Mouse (Mus musculus): ENCODE measurements around the gene Nckipsd. TPM values are rescaled to one million over a fixed set of nuclear protein-coding genes. Genes with fewer than 3 reads are reported as not detected.

Gene Nckipsd
- total RNA-seq, 2 experiments from 2014 or later = 4.4 TPM

- no peak for DNase-seq (ENCODE audit: low spot score)
Observed at GRCm38 (mm10) chr9:108845390-108845789, 37.2 kb downstream of the Nckipsd start.

GRCm38 (mm10) chr9:108847374-108847773, 39.2 kb downstream of the Nckipsd start:
- no peak for DNase-seq (ENCODE audit: low spot score)

GRCm38 (mm10) chr9:108848419-108848818, 40.3 kb downstream of the Nckipsd start:
- DNase-seq (ENCODE audit: low spot score) = no peak

- peak; percentile 83 for DNase-seq (ENCODE audit: low spot score)
Observed at GRCm38 (mm10) chr9:108852976-108853375, 44.8 kb downstream of the Nckipsd start, which contains the start of gene Slc26a6. Gene Slc26a6, plus strand, starts transcription at chr9:108853283.

GRCm38 (mm10) chr9:108853635-108854240, 45.6 kb downstream of the Nckipsd start:
- DNase-seq (ENCODE audit: low spot score) = peak; percentile 96

GRCm38 (mm10) chr9:108854241-108854696, 46.1 kb downstream of the Nckipsd start:
- DNase-seq (ENCODE audit: low spot score) = peak; percentile 89

GRCm38 (mm10) chr9:108855335-108855734, 47.2 kb downstream of the Nckipsd start:
- no peak for DNase-seq (ENCODE audit: low spot score)

- peak; percentile 33 for DNase-seq (ENCODE audit: low spot score)
Observed at GRCm38 (mm10) chr9:108858792-108859527, 50.8 kb downstream of the Nckipsd start.

Small RNA genes lying within 50 kb of the gene (microRNA-seq; reads per million reads assigned to microRNA genes)
- gene Gm23156 = not detected

Other genes starting within 250 kb of the Nckipsd start
- 10 to 100 TPM; 61.3 to 63.2 TPM for gene Impdh2, start 248.1 kb upstream of the Nckipsd start, total RNA-seq (2021)
- gene Ndufaf3, start 240.9 kb upstream of the Nckipsd start, total RNA-seq (2021) = 10 to 100 TPM; 29.3 to 30.0 TPM
- 1 to 10 TPM; 7.5 to 8.9 TPM for gene Dalrd3, start 238.5 kb upstream of the Nckipsd start, total RNA-seq (2021)
- gene Wdr6, start 229.6 kb upstream of the Nckipsd start, total RNA-seq (2021) = 1 to 10 TPM; 6.4 to 7.9 TPM
- gene P4htm, start 210.7 kb upstream of the Nckipsd start, total RNA-seq (2021) = 1 to 10 TPM; 3.4 to 4.1 TPM
- 10 to 100 TPM; 73.1 to 84.5 TPM for gene Arih2, start 159.0 kb upstream of the Nckipsd start, total RNA-seq (2021)
- 10 to 100 TPM; 68.1 to 85.0 TPM for gene Slc25a20, start 146.3 kb upstream of the Nckipsd start, total RNA-seq (2021)
- 100 to 1,000 TPM; 164 to 169 TPM for gene Prkar2a, start 119.1 kb upstream of the Nckipsd start, total RNA-seq (2021)
- 10 to 100 TPM; 14.9 TPM for gene Ip6k2, start 24.6 kb upstream of the Nckipsd start, total RNA-seq (2021)
- gene Celsr3, start 18.0 kb downstream of the Nckipsd start, total RNA-seq (2021) = under 1 TPM in 1 of 2 experiments, not detected in 1; 0.02 TPM
- 10 to 100 TPM; 14.0 to 14.6 TPM for gene Slc26a6, start 44.9 kb downstream of the Nckipsd start, total RNA-seq (2021)
- not detected for gene Tmem89, start 106.3 kb downstream of the Nckipsd start, total RNA-seq (2021)
- gene Uqcrc1, start 128.3 kb downstream of the Nckipsd start, total RNA-seq (2021) = 100 to 1,000 TPM; 888 to 981 TPM
- gene Col7a1, start 145.2 kb downstream of the Nckipsd start, total RNA-seq (2021) = 1 to 10 TPM; 2.2 to 3.5 TPM
- gene Ucn2, start 177.6 kb downstream of the Nckipsd start, total RNA-seq (2021) = under 1 TPM; 0.27 to 0.90 TPM
- 10 to 100 TPM; 18.8 to 43.0 TPM for gene Pfkfb4, start 183.4 kb downstream of the Nckipsd start, total RNA-seq (2021)
- 10 to 100 TPM in 1 of 2 experiments, 1 to 10 TPM in 1; 9.8 to 15.5 TPM for gene Shisa5, start 230.2 kb downstream of the Nckipsd start, total RNA-seq (2021)